Mouse (Mus musculus): ENCODE measurements at regions not wholly inside any gene's neighbourhood (a gene's known extent, or its start where the extent isn't known, plus 50 kb on each side); places are given as distances from the start of the nearest gene placed in this dataset.
A peak's percentile ranks its signal among the peaks of the same experiment; 100 is the strongest.

- no peak for DNase-seq (ENCODE audit: low spot score)
Observed at GRCm38 (mm10) chr1:128781311-128781710, 189.2 kb upstream of the Cxcr4 start.

- no peak for DNase-seq (ENCODE audit: low spot score)
Observed at GRCm38 (mm10) chr1:128779586-128780158, 187.6 kb upstream of the Cxcr4 start.

GRCm38 (mm10) chr1:128772440-128772839, 180.3 kb upstream of the Cxcr4 start:
- DNase-seq (ENCODE audit: low spot score): no peak

- no peak for DNase-seq (ENCODE audit: low spot score)
Observed at GRCm38 (mm10) chr1:128770786-128771185, 178.7 kb upstream of the Cxcr4 start.

GRCm38 (mm10) chr1:128767991-128768390, 175.9 kb upstream of the Cxcr4 start:
- no peak for DNase-seq (ENCODE audit: low spot score)

GRCm38 (mm10) chr1:128767415-128767814, 175.3 kb upstream of the Cxcr4 start:
- DNase-seq (ENCODE audit: low spot score): no peak

GRCm38 (mm10) chr1:128766894-128767268, 174.8 kb upstream of the Cxcr4 start:
- peak; percentile 82 for DNase-seq (ENCODE audit: low spot score)

- DNase-seq (ENCODE audit: low spot score): no peak
Observed at GRCm38 (mm10) chr1:128766193-128766893, 174.2 kb upstream of the Cxcr4 start.

- no peak for DNase-seq (ENCODE audit: low spot score)
Observed at GRCm38 (mm10) chr1:128765626-128766025, 173.5 kb upstream of the Cxcr4 start.

GRCm38 (mm10) chr1:128765142-128765541, 173.0 kb upstream of the Cxcr4 start:
- no peak for DNase-seq (ENCODE audit: low spot score)

GRCm38 (mm10) chr1:128762854-128763253, 170.8 kb upstream of the Cxcr4 start:
- DNase-seq (ENCODE audit: low spot score): no peak

GRCm38 (mm10) chr1:128762076-128762475, 170.0 kb upstream of the Cxcr4 start:
- DNase-seq (ENCODE audit: low spot score): no peak

- DNase-seq (ENCODE audit: low spot score): no peak
Observed at GRCm38 (mm10) chr1:128758802-128759481, 166.8 kb upstream of the Cxcr4 start.

GRCm38 (mm10) chr1:128758294-128758801, 166.3 kb upstream of the Cxcr4 start:
- DNase-seq (ENCODE audit: low spot score): no peak

- DNase-seq (ENCODE audit: low spot score): no peak
Observed at GRCm38 (mm10) chr1:128753427-128754012, 161.4 kb upstream of the Cxcr4 start.

GRCm38 (mm10) chr1:128749437-128749994, 157.4 kb upstream of the Cxcr4 start:
- DNase-seq (ENCODE audit: low spot score): no peak

GRCm38 (mm10) chr1:128747196-128747790, 155.2 kb upstream of the Cxcr4 start:
- DNase-seq (ENCODE audit: low spot score): no peak

GRCm38 (mm10) chr1:128746461-128747009, 154.4 kb upstream of the Cxcr4 start:
- no peak for DNase-seq (ENCODE audit: low spot score)

- no peak for DNase-seq (ENCODE audit: low spot score)
Observed at GRCm38 (mm10) chr1:128740616-128741015, 148.5 kb upstream of the Cxcr4 start.

GRCm38 (mm10) chr1:128738152-128738551, 146.1 kb upstream of the Cxcr4 start:
- DNase-seq (ENCODE audit: low spot score): no peak

- no peak for DNase-seq (ENCODE audit: low spot score)
Observed at GRCm38 (mm10) chr1:128734857-128735256, 142.8 kb upstream of the Cxcr4 start.

- no peak for DNase-seq (ENCODE audit: low spot score)
Observed at GRCm38 (mm10) chr1:128731445-128731844, 139.4 kb upstream of the Cxcr4 start.
